Mouse (Mus musculus) heart, adult 2 months (tissue): ENCODE results near the gene Gm26965.

ENCODE experiments used
- CTCF ChIP-seq: fragments of 200-600 bp; IDR thresholded peaks from 2 replicates; pipeline ENCODE4 v1.8.1; 2022; ENCODE audit warnings: antibody characterized with exemption, mild to moderate bottlenecking, moderate library complexity
- EP300 ChIP-seq: fragments of 200-500 bp; IDR thresholded peaks from 2 replicates; pipeline ENCODE4 v1.6.1; 2011; ENCODE audit warnings: low read depth, low read length, control low read depth; ENCODE audit not compliant: insufficient read depth
- POLR2A ChIP-seq: fragments of 200-500 bp; IDR thresholded peaks from 2 replicates; pipeline ENCODE4 v1.6.1; 2011; ENCODE audit warnings: mild to moderate bottlenecking, low read depth, low read length, control low read depth; ENCODE audit not compliant: insufficient read depth

DNA sequence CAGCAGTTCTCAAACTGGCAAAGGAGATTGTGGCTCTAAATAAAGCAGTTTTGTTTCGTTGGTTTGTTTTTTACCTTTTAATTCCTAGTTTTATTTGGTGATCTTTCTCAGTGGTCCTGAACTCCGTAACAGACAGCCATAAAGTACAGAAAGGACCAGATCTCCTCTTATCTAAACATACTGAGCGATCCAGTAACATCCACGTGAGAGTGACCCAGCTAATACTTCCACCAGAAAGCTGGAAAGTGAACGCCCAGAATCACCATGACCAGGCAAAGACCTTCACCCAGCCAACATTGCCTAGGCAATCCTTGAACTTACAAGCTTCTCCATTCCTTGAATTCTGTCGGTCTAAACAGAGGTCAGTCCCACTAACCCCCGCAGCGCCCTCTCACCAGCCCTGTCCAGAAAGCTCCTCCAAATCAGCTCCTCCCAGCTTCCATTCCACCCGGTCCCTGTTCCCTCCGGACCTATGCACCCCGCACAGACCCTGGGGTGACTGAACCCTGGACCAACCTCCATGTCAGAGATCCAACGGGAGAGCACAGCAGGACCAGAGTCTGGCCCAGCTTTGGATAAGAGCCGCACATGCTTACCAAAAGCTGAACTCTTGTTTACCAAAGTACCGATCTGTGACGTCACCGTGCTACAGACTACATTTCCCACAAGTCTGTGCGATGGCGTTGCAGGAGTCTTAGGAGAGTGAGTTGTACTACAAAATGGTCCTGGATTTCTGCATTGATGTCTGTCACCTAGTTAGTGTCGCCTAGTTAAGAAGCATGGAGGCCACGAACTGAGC lies 42.1 kb downstream of the Gm26965 start, which contains the start of gene Zfp874b:
- no peak for TF ChIP-seq CTCF
- 0 out of 2 replicates have a peak, but pooled peaks have one; percentile 70 for TF ChIP-seq EP300
- TF ChIP-seq POLR2A = peak; percentile 78
